Comparison of ENCODE assay signal across 11 mouse cellular contexts in genomic region chr3:41587588-41587987, GRCm38 (mm10). TPM values are rescaled to one million over a fixed set of nuclear protein-coding genes. Genes with fewer than 3 reads are reported as not detected.
DNase-seq lines count a peak whose midpoint lies in the region; ATAC-seq and TF ChIP-seq lines count a peak whose summit lies in the region.
"Had no signal": no experiment of that assay in that cellular context is flagged by ENCODE, and none has a peak within 500 bp of the region (broad histone marks: within the 10 kb centered on the region; RNA-seq: fewer than 3 reads in every experiment).

No protein-coding gene starts in this region.

- peaks cover 36% of the 10 kb centered on the region for H3K4me1 ChIP-seq in limb, embryonic 13.5 days
- H3K4me1 ChIP-seq in limb, embryonic 10.5 days: peaks cover 20% of the 10 kb centered on the region
- peaks cover 32% of the 10 kb centered on the region for H3K4me1 ChIP-seq in heart, postnatal 0 days (ENCODE audit: control insufficient read depth, insufficient read depth)
- peaks cover 34% of the 10 kb centered on the region for H3K4me1 ChIP-seq in limb, embryonic 15.5 days
- H3K4me1 ChIP-seq in cerebellum, adult 2 months (ENCODE audit: control insufficient read depth, insufficient read depth, low read length): peaks cover 31% of the 10 kb centered on the region

- peaks cover 2% of the 10 kb centered on the region; the same call in 1 of the 2 replicates for H3K27me3 ChIP-seq in limb, embryonic 13.5 days
- no peaks in the 10 kb centered on the region for H3K27me3 ChIP-seq in limb, embryonic 10.5 days (ENCODE audit: low read depth, poor library complexity, severe bottlenecking)
- H3K27me3 ChIP-seq in heart, postnatal 0 days (ENCODE audit: control insufficient read depth, insufficient read depth, low read length): no peaks in the 10 kb centered on the region
- no peaks in the 10 kb centered on the region for H3K27me3 ChIP-seq in limb, embryonic 15.5 days
- H3K27me3 ChIP-seq in cerebellum, adult 2 months (ENCODE audit: control insufficient read depth, insufficient read depth, low read length): no peaks in the 10 kb centered on the region
- H3K27me3 ChIP-seq: embryonic facial prominence, embryonic 15.5 days; Patski had no signal

- 62% methylated on average over 6 of the region's 6 CpGs for WGBS in limb, embryonic 13.5 days
- 71% methylated on average over 6 of the region's 6 CpGs for WGBS in limb, embryonic 10.5 days
- 31% methylated on average over 6 of the region's 6 CpGs for WGBS in heart, postnatal 0 days
- WGBS in limb, embryonic 15.5 days: 59% methylated on average over 6 of the region's 6 CpGs
- 77% methylated on average over 6 of the region's 6 CpGs for WGBS in cerebellum, adult 2 months

- H3K4me2 ChIP-seq in limb, embryonic 13.5 days (replicated peaks): no peak overlapping the region
- H3K4me2 ChIP-seq in heart, postnatal 0 days (ENCODE audit: low read depth, low read length): no peak overlapping the region
- no peak overlapping the region for H3K4me2 ChIP-seq in limb, embryonic 15.5 days
- H3K4me2 ChIP-seq: embryonic facial prominence, embryonic 15.5 days had no signal

- no peak; the same call in 1 of the 2 replicates for ATAC-seq in limb, embryonic 13.5 days (ENCODE audit: low FRiP score, low read depth)
- peak; percentile 44 for ATAC-seq in heart, postnatal 0 days (ENCODE audit: insufficient read depth, low read depth)
- ATAC-seq in limb, embryonic 15.5 days (ENCODE audit: insufficient number of reproducible peaks, low FRiP score, low TSS enrichment, low read depth): peak; percentile 12; the same call in 1 of the 2 replicates

- no peak for TF ChIP-seq CTCF in heart, postnatal 0 days (IDR thresholded peaks at IDR 0.05; ENCODE audit: low read depth)
- no peak for TF ChIP-seq CTCF in cerebellum, adult 2 months (IDR thresholded peaks at IDR 0.05; ENCODE audit: borderline replicate concordance, insufficient read depth, low read depth, low read length)

- no peak for TF ChIP-seq EP300 in heart, postnatal 0 days (IDR thresholded peaks at IDR 0.05; ENCODE audit: low read depth)

- TF ChIP-seq POLR2A in cerebellum, adult 2 months (IDR thresholded peaks at IDR 0.05; ENCODE audit: borderline replicate concordance, insufficient read depth, low read length): no peak

- no peak for DNase-seq in limb, embryonic 10.5 days (ENCODE audit: low spot score)
- no peak for DNase-seq in heart, postnatal 0 days (ENCODE audit: low spot score)
- DNase-seq in thymus, postnatal 0 days (ENCODE audit: low spot score): peak; percentile 29
- no peak for DNase-seq in embryo, embryonic 9.5 days (ENCODE audit: extremely low spot score)
- no peak for DNase-seq in cerebellum, adult 2 months
- no peak for DNase-seq in cerebellum, adult 9-11 months
- DNase-seq: left cerebral cortex, postnatal 4 days had no signal

- no peaks in the 10 kb centered on the region for H3K9me3 ChIP-seq in limb, embryonic 13.5 days
- no peaks in the 10 kb centered on the region for H3K9me3 ChIP-seq in limb, embryonic 10.5 days (replicated peaks)
- H3K9me3 ChIP-seq in heart, postnatal 0 days (replicated peaks; ENCODE audit: control insufficient read depth, low read length): no peaks in the 10 kb centered on the region
- H3K9me3 ChIP-seq in limb, embryonic 15.5 days: no peaks in the 10 kb centered on the region
- H3K9me3 ChIP-seq: embryonic facial prominence, embryonic 15.5 days had no signal

- H3K9ac ChIP-seq in limb, embryonic 13.5 days: peak overlapping the region; percentile 8; the same call in 1 of the 2 replicates
- H3K9ac ChIP-seq in heart, postnatal 0 days (replicated peaks; ENCODE audit: low read depth, low read length): no peak overlapping the region
- H3K9ac ChIP-seq in limb, embryonic 15.5 days: no peak overlapping the region
- H3K9ac ChIP-seq: embryonic facial prominence, embryonic 15.5 days had no signal

- H3K36me3 ChIP-seq in limb, embryonic 13.5 days: peaks cover 9% of the 10 kb centered on the region; the same call in 1 of the 2 replicates
- peaks cover 37% of the 10 kb centered on the region for H3K36me3 ChIP-seq in limb, embryonic 10.5 days
- H3K36me3 ChIP-seq in heart, postnatal 0 days (replicated peaks; ENCODE audit: control insufficient read depth, insufficient read depth, low read length): peaks cover 10% of the 10 kb centered on the region; the same call in 1 of the 2 replicates
- 0 out of 2 replicates have a peak, but pooled peaks cover 7% of the 10 kb centered on the region for H3K36me3 ChIP-seq in limb, embryonic 15.5 days

- no peak overlapping the region for H3K27ac ChIP-seq in limb, embryonic 13.5 days
- H3K27ac ChIP-seq in limb, embryonic 10.5 days: no peak overlapping the region
- peak overlapping the region; percentile 40 for H3K27ac ChIP-seq in heart, postnatal 0 days (ENCODE audit: low read depth)
- H3K27ac ChIP-seq in limb, embryonic 15.5 days: no peak overlapping the region
- no peak overlapping the region for H3K27ac ChIP-seq in cerebellum, adult 2 months (ENCODE audit: insufficient read depth, low read length)
- H3K27ac ChIP-seq: embryonic facial prominence, embryonic 15.5 days had no signal

- no peak overlapping the region for H3K4me3 ChIP-seq in limb, embryonic 13.5 days
- H3K4me3 ChIP-seq in limb, embryonic 10.5 days: no peak overlapping the region
- no peak overlapping the region for H3K4me3 ChIP-seq in heart, postnatal 0 days (ENCODE audit: low read depth, low read length)
- H3K4me3 ChIP-seq in limb, embryonic 15.5 days: no peak overlapping the region
- H3K4me3 ChIP-seq in cerebellum, adult 2 months (replicated peaks; ENCODE audit: insufficient read depth, low read depth, low read length): no peak overlapping the region
- H3K4me3 ChIP-seq: embryonic facial prominence, embryonic 15.5 days had no signal

RNA-seq across cellular contexts. Expression of gene Jade1, which starts 32.1 kb away (rescaled TPM):
- 11.4 and 11.9 TPM in 2 replicates for polyA plus RNA-seq in limb, embryonic 13.5 days (2015; fragmentation: Nextera tagmentation; extraction: Ambion mirVana)
- polyA plus RNA-seq in limb, embryonic 10.5 days (2016; fragmentation: Nextera tagmentation; extraction: Ambion mirVana): 16.4 and 17.6 TPM in 2 replicates
- 14.5 and 16.8 TPM in 2 replicates for total RNA-seq in heart, postnatal 0 days (2014; rRNA removed; ENCODE audit: low replicate concordance)
- polyA plus RNA-seq in heart, postnatal 0 days (2015; fragmentation: Nextera tagmentation; extraction: Ambion mirVana): 12.6 and 13.9 TPM in 2 replicates
- 12.0 and 12.7 TPM in 2 replicates for polyA plus RNA-seq in limb, embryonic 15.5 days (2015; fragmentation: Nextera tagmentation; extraction: Ambion mirVana)
- 19.8 and 20.1 TPM in 2 replicates for polyA plus RNA-seq in thymus, postnatal 0 days (2015; fragmentation: Nextera tagmentation; extraction: Ambion mirVana)
- polyA plus RNA-seq in cerebellum, adult 2 months (2012; rRNA removed): 30.1 and 31.8 TPM in 2 replicates
